Mouse (Mus musculus): ENCODE results near the gene Grin2a.
A peak's percentile ranks its signal among the peaks of the same experiment; 100 is the strongest.

The Grin2a gene

DNA sequence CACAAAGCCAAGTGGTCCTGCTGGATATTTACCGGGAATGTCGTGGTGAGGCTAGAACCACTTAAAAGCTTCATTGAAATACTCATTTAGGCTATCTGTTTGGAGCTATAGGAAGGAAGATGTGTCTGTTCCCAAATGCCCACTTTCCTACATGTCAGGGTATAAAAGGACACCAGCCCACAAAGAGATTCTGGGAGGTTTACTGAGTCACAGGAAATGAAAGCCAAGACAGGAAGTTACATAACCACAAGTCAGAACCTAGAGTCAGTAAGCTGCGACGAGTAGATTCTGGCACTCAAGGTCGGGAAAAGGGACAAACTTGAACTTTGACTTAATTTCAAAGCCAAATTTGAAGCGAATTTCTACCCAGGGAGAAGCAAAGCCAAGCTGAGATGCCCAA, 30.9 kb downstream of the Grin2a start:
- no peak for DNase-seq

DNA sequence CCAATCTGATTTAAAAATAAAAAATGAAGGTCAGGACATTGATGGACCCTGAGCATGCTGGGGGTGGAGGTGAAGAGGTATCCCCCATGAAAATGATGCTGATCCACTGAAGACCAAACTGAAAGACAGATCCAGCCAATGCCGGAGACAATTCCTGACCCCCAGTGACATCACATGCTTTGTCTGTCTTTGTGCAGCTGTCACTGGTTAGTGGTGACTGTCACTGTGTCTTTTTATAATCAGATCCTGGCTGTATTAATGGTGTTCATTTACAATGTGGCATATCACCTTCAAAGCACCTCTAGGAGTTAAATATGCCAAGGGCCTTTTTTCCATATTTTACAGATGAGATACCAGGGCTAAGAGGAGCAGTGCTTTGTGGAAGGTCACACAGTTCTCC, 32.9 kb downstream of the Grin2a start:
- DNase-seq = no peak

DNA sequence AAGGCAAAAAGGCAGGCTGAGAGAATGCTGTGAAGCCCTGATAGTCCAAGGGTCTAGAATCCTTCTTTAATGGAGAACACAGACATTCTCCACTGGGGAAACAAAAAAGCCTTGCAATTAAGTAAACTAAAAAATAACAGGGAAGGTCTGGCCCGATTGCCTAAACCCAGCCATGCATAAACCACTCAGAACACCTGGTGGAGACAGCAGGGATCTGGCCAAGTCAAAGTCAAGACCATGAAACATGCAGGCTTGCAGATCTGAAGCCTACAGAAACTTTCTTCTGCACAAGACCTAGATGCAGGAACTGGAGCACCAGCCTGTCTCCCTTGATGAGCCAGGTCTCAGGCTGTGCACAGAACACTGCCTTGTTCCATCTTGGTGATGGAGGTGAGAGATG, 36.0 kb downstream of the Grin2a start:
- DNase-seq = no peak

DNA sequence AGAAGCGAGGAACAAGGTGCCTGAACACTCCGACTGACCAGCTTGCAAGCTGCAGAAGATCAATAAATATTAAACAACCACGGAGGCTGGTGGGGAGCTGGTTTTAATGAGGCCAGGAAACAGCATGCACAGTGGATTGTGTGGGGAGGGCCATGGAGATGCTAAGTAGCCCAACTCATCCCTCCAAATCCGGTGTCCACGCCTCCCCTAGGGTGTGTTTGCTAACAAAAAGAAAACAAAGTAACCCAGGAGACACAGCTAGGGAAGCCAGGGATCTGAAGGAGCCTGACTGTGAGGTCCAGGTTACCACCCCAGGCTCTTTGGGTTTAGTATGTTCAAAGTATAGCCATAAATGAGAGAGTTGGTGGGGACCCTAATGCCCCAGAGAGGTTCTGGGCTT, 41.1 kb downstream of the Grin2a start:
- DNase-seq = no peak

DNA sequence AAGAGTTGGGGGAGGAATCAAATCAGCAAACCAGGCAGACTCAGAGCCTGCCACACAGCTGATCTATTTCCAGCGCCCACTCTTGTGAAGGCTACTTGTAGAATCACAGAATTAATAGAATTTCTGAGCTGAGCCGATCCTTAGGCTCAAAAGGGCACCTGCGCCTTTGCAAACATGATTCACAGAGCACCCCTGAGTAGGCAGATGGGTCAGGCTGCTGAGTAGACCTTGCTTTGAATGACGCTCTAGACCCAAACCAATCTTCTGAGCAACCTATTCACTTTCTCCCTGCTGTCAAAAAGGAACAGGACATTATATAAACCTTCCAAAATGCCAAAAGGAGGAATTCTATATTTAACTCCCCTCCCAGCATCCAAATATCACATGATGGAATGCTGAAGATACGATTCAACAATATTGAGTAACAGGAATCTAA, 41.9 kb downstream of the Grin2a start:
- no peak for DNase-seq

DNA sequence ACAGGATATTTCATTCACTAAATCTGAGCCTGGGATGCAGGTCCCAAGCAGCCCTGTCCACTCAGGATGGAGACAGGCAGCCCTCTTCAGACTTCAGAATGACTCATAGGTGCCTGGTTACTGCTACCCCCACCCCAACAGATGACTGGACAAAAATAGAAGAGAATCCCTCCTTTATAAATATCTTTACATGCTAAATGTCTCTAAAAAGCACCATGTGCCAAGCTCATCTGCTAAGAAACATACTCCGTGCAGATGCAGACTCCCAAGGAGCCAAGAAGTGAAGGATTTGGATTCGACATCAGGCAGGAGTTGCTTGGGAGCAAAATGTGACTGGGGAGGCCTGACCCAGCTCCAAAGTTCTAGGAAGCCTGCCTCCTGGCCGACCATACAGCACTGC, 46.1 kb downstream of the Grin2a start:
- no peak for DNase-seq

DNA sequence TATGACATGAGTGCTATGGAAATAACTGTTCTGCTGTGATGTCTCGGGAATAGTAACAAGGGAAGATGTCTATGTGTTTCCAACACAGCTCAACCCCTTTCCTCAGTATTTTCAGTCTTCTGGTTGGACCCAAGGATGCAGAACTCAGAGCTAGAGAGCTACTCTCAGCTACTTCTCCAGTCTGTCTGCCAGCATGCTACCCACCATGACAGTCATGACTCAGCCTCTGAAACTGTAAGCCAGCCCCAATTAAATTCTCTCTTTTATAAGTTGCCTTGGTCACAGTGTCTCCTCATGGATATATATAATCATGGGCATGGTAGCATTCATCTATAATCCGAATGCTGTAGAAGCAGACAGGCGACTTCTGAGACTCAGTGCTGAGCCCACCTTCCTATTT, 47.9 kb downstream of the Grin2a start:
- no peak for DNase-seq

DNA sequence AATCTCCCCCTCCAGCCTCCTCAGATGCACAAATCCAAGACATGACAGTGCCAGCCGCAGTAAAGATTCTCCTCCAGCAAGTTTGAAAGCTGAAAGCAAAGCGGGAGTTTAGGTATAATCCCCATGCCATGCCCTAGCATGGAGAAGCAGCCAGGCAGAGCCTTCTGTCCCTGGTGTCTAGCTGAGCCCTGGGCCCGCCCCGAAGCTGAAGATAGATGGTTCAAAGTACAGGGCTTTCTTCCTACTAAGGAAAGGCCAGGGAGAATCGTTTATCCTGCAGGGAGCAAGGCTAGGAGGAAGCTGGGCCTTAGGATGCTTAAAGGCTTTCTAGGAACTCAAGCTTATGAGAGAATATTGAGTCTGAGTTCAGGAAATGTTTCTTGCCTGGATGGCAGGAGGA, 50.5 kb downstream of the Grin2a start:
- DNase-seq = no peak

DNA sequence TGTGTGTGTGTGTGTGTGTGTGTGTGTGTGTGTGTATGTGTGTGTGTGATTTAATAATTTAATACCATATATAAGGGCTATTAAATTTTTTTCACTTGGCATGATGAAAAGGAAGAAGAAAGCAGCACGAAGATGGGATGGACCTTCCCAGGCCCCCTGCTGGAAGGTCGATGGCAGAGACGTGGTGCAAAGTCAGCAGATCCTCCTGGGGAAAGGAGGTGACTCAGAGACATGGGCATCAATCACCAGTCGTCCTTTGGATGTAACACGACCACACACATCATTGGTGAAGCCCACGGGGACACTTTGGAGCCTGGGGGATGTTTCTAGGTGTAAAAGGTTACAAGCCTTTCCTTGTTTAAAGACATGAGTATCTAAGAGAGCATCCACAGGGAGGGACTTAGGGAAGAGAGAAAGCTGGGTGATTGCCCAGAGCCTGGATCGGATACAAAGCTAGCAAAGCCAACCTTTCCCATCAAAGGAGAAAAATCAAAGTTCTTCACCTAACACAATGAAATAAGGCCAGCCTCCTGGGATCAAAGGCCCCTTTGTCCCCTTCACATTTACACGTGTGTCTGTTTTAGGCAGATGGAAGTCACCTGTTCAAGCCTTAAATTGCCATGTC, 53.9 kb downstream of the Grin2a start:
- DNase-seq = no peak

DNA sequence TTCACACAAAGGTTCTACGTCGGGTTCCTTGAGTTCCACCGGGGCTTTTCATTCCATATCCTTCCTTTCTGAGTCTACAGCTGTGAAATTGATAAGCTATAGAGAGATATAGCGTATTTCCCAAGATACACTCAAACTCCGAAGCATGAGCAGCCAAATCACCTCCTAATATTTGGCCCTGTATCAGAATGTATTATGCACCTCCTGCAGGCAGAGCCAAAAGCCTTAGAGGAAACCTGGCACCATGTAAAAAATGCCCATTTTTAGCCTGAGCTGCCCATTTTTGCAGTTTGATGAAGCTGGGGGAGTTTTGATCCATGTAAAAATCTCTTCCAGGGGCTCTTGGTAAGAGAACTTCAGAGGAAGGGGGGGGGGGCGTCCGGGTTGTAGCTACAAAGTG, 54.6 kb downstream of the Grin2a start:
- DNase-seq = no peak

DNA sequence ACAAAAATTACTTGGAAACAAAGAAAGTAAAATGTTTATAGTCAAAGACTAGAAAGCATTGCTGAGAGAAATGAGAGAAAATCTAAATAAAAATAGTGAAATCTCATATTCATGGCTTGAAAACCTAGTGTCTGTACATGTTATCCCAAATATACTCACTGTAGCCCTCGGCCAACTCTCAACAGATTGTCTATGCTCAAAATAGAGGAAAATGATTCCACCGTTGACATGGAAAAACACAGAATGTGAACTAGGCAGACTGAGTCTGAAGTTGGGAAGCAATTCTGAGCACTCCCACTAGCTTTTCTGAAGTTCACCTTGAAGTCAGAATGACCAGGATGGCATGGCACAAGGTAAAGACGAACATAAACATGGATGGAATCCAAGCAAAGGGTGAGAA, 84.7 kb downstream of the Grin2a start:
- DNase-seq = no peak

DNA sequence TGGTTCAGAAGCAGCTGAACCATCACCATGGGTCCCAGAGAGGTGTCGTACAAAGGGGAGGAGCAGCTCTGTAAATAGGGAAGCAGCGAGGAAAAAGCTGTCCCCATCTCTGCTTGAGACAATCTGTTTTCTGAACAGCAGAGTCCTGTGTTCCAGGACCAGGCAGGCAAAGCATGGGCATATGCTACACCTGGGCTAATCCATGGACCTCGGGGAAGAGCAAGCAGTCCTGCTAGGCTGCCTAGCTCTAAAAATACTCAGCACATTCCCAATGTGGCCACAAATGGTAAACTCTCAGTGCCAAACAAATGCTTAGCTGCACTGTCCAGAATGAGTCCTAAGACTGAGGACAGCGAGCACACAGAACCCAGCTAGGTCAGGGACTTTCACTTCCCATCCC, 86.1 kb downstream of the Grin2a start:
- DNase-seq = peak; percentile 73

DNA sequence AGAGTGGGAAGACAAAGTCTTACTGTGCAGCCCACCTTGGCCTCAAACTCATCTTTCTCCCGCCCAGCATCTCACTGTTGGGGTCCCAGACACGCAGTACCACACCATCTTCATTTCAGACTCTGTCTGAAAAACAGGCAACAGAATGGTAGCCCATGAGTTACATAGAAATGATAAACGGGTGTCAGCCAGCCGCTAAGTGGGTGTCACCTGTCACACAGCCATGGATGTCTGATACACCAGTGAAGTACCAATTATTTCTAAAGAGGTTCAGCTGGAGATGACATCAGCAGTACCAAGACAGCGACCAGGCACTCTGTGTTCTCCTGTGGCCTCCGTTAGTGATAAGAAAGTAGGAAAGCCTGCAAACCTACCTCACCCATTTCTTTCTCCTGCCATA, 90.9 kb downstream of the Grin2a start:
- no peak for DNase-seq

DNA sequence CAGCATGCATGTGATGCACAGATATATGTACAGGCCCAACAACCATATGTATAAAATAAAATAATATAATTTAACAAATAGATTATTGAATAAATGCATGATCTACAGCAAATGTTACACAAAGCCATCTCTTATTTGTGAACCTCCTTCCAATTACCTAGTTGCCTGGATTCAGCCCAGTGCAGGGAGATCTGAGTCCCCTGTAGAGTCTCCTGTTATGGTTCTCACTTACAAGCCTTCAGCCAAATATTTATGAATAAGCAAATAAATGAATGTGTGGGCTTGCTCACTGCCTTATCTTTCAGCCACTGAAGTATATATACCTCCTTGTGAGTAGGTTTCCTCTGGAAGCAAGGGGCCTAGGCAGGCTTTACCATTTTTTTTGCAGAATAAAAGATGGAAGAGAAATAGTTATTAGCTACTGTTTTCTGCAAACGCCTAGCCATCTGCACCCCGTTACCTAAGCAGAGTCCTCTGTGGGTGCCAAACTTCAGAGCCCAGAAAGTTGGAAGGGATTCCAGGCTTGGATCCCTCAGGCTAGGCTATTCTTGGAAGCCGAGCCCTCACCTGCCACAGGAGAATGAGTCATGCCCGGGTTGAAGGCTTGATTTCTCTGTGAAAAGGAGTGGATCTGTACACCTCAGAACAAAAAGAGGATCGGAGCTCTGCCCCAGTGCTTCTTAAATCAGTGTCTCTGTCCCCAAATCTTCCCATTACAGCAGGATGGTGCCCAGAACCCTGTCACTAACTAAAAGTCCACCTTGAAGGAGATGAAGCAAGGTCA, 92.5 kb downstream of the Grin2a start:
- peak; percentile 87 for DNase-seq

DNA sequence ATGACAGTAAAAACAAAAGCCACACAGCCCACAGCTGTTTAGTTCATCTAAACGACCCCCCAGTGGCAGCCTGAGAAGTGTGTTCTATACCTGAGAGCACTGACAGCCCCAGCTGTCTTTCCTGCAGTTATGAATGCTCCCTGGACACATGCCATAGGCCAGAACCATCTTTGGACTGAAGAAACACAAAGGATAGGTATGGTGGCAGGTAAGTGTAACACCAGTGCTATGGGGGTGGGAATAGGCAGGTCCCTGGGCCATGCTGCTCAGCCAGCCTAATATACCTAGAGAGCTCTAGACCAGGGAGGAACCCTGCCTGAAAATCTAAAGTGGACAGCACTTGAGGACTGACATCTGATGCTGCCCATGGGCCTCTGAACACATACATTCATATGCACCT, 93.9 kb downstream of the Grin2a start:
- no peak for DNase-seq

DNA sequence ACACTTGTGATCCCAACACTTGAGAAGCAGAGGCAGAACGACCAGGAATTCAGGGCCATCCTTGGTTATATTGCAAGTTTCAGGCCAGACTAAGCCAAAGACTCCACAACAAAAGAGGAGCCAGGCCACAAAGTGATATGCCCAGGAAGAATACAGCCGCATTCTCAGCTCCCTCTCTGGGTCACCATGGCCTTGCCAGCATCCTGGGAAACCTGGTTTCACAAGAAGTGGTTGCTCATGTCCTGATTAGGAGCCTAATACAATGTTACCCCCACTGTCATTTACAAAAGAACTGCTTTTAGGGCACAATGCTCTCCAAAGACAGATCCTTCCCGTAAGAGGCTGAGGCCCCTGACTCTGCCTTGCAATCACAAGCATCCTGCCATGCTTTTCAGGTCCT, 94.4 kb downstream of the Grin2a start:
- no peak for DNase-seq

DNA sequence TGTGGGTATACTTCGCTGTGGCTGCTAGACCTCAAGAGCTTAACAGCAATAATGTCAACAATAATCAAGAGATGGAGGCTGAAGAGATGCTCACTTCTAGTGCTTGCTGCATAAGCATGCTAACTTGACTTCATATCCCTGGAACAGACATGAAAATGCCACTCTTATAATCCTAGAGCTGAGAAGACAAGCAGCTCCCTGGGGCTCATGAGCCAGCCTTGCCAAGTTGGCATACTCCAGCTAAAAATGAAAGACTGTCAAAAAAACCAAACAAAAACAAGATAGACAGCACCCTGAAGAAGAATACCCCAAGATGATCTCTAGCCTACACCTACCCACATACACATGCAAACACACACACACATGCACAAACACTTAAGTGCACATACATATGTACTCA, 95.2 kb downstream of the Grin2a start:
- DNase-seq = no peak

DNA sequence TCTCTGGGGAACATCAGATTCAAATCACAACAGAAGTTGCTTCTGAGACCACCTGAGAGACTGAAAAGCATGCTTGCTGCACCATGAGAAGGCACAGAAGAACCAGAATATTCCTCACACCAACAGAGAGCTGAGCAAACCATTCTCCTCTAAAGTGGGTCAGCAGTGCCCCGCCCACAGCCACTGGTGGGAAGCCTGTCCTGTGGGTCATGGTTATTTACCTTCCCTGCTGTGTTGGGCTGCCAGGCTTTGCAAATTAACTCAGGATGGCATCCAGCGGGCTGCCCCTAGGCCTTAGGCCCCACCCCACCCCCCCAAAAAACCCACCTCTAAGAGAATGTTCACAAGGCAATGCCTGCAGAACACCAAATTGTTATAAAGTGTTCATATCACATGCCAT, 96.2 kb downstream of the Grin2a start:
- DNase-seq = no peak

DNA sequence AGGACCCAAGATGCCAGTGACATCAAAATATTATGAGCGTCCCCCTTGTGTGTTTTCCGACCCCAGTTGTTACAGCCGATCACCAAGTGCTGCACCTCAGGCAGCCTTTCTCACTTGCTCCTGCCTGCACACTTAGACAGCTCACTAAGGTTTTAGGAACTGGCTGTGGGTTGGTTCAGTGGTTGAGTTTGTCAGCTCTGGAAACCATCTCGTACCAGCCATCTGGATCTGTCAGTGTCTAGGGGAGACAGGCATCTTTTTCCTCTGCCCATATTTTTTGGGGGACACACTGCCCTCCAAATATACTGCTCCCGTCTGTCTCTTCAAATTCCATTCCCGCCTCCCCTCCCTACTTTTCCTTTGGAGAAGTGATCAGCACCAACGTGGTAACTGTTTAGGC, 99.8 kb downstream of the Grin2a start:
- DNase-seq = no peak

DNA sequence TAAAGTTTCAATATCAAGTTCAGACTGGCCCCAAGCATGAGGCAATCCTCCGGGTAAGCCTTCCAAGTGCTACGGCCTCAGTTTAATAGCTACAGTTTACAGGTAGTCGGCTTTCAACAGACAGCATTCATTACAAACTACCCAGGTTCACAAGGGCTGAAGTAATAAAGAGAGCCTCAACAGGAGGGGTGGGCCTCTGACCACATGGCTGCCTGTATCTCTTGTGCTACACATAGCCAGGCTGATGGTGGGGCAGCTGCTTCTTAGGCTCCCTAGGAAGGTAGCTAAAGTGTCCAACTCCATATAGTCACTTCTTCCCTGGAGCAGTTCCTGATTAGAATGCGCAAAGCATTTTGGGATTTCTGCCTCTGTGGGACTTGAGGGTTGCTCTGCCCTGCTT, 109.2 kb downstream of the Grin2a start:
- DNase-seq = no peak

DNA sequence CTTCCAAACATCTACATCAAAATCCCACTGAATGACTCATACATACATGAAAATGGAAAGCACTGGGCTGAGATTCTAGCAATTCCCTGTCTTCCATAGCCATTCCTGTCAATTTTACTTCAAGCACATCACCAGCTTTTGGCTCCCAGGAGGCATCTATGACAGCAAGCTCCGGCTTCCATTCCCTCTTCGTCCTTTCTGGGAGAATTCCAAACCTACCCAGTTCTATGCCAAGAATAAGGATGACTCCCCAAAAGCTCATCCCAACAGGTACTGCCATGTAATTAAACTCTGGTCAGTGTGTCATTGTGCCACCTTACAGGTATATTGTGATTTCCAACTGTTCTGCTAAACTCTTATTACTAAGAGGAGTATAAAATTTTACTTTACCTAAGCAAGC, 111.2 kb downstream of the Grin2a start:
- no peak for DNase-seq

DNA sequence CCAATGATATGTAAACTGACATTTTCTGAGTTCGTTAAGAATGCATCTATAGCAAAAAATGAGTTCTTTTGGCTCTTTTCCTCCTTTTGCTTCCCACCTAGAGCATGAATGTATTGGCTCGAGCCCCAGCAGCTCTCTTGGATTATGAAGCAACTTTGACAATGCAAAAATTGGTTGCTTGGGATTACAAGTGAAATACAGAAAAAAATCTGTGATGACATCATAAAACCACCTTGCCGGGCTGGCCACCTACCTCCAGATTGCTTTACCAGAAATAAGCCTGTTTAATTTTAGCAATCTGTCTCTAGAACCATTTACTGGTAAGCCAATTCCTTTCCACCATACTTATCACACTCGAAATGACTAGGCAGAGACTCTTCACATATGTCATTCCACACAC, 112.9 kb downstream of the Grin2a start:
- DNase-seq = no peak

DNA sequence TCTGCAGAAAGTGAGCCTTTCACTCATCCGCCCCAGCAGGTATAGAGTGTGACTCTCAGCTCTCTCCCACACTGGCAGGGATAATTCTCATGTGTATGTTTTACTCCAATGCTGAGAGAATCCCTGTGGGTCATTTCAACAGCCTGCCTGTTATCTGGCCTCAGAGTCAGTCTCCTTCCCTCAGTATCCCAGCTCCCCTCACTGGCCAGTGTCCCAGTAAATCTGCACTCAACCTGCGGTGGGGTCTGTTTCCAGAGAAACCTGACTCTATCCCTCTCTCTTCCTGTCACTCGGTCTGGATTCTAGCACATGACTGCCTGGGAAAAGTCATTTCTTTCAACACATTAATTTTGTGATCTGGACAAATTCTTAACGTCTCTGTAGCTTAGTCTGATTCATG, 122.4 kb downstream of the Grin2a start:
- DNase-seq = no peak

DNA sequence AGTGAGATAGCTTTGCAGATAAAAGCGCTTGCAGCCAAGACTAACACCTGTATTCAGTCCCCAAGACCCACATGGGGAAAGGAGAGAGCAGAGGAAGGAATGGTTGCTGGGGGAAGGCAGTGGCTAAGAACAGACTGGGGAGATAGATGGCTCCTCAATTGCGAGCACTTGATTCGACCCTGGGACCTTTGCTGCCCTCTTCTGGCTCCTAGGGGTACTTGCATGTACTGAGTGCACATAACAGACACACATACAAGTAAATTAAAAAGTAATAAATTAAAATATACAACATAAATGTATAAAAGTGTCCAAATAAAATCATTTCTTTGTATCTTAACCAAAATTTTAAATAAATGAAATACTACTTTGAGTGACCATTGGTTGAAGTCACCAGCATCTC, 129.7 kb downstream of the Grin2a start:
- no peak for DNase-seq

DNA sequence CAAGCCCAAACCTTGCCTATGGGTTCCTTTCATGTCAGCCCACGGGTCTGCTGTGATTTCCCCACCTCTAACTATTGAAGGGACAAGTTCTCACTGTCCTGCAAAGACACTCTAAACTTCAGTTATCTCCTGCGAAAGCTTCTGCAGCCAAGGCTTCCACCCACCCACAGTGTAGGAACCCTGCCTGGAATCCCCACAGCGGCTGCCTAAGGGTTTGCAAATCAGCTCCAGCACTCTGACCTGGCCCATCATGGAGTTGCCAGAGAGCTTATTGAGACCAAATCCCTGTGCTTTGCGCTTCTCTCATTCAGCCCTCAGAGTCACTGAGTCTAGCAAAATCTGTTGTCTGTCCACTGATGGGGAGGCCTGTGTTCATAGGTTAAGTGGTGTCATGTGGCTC, 130.3 kb downstream of the Grin2a start:
- no peak for DNase-seq

Measured in cerebellum, adult 11 months (tissue).